Mouse (Mus musculus): ENCODE measurements at regions not wholly inside any gene's neighbourhood (a gene's known extent, or its start where the extent isn't known, plus 50 kb on each side); places are given as distances from the start of the nearest gene placed in this dataset.

DNA sequence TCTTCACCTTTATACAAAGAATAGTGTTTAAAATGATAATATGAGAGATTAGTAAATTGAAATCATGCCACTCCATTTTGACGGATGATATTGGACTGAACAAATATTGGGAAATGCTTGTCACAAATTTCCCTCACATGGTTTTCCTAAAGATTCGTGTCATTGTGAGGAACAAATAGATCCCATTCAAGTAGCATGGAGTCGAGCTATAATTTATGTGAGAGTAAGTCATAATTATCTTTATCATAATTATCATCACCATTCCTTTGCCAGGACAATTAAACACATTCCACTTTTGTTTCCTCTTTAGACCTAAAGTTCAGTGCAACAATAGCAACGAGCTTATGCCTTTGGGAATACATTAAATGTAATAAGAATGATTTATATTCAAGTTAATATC is 370.5 kb downstream of the Cdh11 start:
- DNase-seq (ENCODE audit: low read depth, low spot score): no peak

DNA sequence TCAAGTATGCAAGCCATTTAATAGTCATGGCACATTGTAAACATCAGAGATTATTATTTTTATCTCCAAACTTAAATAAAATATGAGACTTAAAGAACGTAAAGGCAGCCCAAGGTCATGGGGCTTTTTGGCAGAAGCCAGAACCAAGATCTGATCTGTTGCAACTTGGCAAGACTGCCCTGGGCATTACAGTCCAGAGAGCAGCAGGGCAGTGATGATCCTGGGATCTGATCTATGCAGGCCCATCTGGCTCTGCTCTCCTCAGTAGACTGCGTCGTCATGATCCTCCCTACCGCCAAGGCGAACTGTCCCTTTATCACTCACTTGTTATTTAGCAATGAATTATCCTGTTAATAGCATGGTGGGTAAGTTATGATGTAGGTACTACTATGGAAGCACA is 372.0 kb downstream of the Cdh11 start:
- no peak for DNase-seq (ENCODE audit: low read depth, low spot score)

DNA sequence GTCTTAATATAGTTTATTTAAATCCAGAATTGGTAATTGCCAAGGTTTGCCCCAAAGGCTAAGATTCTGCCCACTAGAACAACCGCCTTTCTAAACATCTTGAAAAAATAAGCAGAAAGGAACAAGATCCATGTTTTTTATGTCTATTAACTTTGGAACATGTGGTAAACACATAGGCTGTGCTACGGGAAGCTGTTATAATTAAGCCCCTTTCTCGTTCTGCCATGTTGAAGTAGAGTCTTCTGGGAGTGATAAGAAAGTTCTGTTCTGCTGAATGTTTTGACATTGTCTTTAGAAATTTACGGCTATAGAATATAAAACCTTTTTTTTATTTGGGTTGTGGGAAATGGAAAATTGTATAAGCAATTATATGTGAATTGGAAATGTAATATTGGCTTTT is 397.9 kb downstream of the Cdh11 start:
- DNase-seq (ENCODE audit: low read depth, low spot score): no peak

DNA sequence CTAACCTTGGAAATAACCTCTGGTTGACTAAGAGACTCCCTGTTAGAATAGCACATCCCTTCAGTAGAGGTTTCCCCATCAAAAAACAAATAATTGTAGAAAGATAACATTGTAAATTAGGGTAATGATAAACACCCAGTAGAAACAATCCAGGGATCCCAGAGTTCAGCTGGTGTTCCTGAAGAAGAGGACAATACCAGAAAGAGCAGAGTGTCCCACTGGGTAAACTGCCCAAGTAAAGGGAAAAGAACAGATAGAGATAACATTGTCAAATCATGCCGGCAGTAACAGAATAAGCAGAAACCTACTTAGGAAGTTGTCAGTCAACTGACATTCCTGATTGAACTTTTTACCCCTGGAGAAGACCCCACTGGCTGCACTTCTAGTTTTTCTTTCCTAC is 440.1 kb downstream of the Cdh11 start:
- DNase-seq (ENCODE audit: low read depth, low spot score): no peak

DNA sequence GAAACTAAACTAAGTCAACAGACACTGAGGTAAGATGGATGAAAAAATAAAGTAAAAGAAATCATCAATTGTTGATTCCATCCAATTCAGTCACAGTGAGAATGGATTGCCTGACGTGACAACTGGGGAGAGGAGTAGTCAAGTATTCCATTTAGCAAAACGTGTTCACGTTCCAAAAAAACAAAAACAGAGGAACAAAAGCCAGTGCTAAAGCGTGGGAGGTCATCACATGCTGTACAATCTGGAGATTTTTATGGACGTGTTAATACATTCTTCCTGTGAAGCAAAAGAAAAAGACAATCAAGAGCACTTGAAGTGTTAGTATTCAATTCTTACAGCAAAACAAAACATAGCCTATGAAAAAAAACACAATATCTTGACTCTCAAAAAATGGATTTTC is 452.9 kb downstream of the Cdh11 start:
- DNase-seq (ENCODE audit: low read depth, low spot score): no peak

DNA sequence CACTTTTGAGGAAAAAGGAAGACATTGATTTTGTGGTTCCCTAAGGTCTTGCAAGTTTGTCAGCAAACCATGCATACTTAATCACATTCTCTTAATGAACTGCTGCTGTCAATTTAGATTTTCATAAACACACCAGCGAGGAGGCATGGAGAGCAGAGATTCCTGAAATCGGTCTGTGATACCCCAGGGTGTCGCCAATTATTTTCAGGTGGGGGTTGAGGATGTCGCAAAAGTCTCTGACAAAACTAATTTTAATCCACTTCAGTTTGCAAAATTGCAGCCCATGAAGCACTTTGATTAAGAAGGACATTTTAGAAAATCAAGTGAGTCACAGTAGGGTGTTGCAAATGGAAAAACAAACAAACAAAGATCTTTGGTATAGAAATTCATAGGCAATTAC is 454.3 kb downstream of the Cdh11 start:
- no peak for DNase-seq (ENCODE audit: low read depth, low spot score)

DNA sequence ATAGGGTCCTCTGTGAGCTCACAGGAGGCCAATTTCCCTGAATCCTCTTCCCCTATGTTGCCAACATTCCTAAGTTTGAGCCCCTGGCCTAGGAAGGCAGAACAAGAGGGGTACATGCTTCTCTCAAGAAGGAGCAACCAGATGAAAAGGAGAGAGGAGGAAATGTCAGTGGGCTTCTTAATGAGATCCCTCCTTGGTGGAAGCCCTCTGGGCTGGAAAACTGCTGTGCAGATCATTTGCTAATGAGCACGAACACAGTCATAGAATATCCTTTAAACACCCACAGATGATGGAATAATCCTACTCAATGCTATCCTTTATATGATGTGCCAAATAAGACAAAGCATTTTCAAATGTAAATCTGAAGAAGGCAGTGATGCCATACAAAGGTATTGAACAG is 455.5 kb downstream of the Cdh11 start:
- DNase-seq (ENCODE audit: low read depth, low spot score): no peak

Data from embryo, embryonic 11.5 days (tissue).